Mouse (Mus musculus) stomach, embryonic 15.5 days (tissue): Measurements from ENCODE around the gene Rab3gap1. TPM values are rescaled to one million over a fixed set of nuclear protein-coding genes. Genes with fewer than 3 reads are reported as not detected.

Experiments used
- ATAC-seq: fragments of 200-750 bp; cut with Nextera tagmentation; 2 replicates; pipeline ENCODE4 v1.8.0; 2017; ENCODE audit warnings: low read depth, moderate number of reproducible peaks, moderate TSS enrichment; ENCODE audit not compliant: insufficient read depth, low FRiP score
- H3K27ac ChIP-seq: fragments of 300-500 bp; sonication (generic); 2 replicates; pipeline ENCODE4 v1.5.1; 2015; ENCODE audit warnings: mild to moderate bottlenecking, inconsistent platforms
- H3K27me3 ChIP-seq: fragments of 300-500 bp; sonication (generic); replicated peaks from 2 replicates; pipeline ENCODE4 v1.6.1; 2015; ENCODE audit warnings: inconsistent platforms
- H3K36me3 ChIP-seq: fragments of 300-500 bp; sonication (generic); 2 replicates; pipeline ENCODE4 v1.6.1; 2015; ENCODE audit warnings: inconsistent platforms
- H3K4me1 ChIP-seq: fragments of 300-500 bp; sonication (generic); 2 replicates; pipeline ENCODE4 v1.6.1; 2015; ENCODE audit warnings: inconsistent platforms
- H3K4me2 ChIP-seq: fragments of 300-500 bp; sonication (generic); 2 replicates; pipeline ENCODE4 v1.6.1; 2015; ENCODE audit warnings: mild to moderate bottlenecking, inconsistent platforms
- H3K4me3 ChIP-seq: fragments of 300-500 bp; sonication (generic); replicated peaks from 2 replicates; pipeline ENCODE4 v1.5.1; 2015; ENCODE audit warnings: inconsistent platforms
- H3K9ac ChIP-seq: fragments of 300-500 bp; sonication (generic); 2 replicates; pipeline ENCODE4 v1.6.1; 2015; ENCODE audit warnings: inconsistent platforms
- H3K9me3 ChIP-seq: fragments of 300-500 bp; sonication (generic); 2 replicates; pipeline ENCODE4 v1.6.1; 2016; ENCODE audit warnings: inconsistent platforms
- WGBS: fragments of 180-500 bp; shearing (Covaris S2); methylation state at CpG from one replicate; pipeline ENCODE4 v1.1.7; 2015; 5-methylcytosine and 5-hydroxymethylcytosine counted together
- polyA plus RNA-seq: library from polyadenylated mRNA; unstranded; fragments of >200 nt; fragmentation: Nextera tagmentation; extraction: Ambion mirVana; gene quantifications from 2 replicates; pipeline ENCODE4 v1.2.1, GENCODE M21; 2015

Rab3gap1 gene
- polyA plus RNA-seq, 1 experiment from 2014 or later, result 21.7 TPM

GRCm38 (mm10) chr1:127963326-127963725 lies 94.8 kb downstream of the Rab3gap1 start:
- no peak overlapping the region for H3K27ac ChIP-seq
- WGBS, result 78% methylated on average over 3 of the region's 3 CpGs
- no peak overlapping the region for H3K4me3 ChIP-seq
- H3K9ac ChIP-seq, result no peak overlapping the region
- no peak overlapping the region for H3K4me2 ChIP-seq
- no peak for ATAC-seq
- H3K9me3 ChIP-seq, result no peaks in the 10 kb centered on the region
- H3K4me1 ChIP-seq, result no peaks in the 10 kb centered on the region
- H3K27me3 ChIP-seq, result no peaks in the 10 kb centered on the region
- no peaks in the 10 kb centered on the region for H3K36me3 ChIP-seq

DNA sequence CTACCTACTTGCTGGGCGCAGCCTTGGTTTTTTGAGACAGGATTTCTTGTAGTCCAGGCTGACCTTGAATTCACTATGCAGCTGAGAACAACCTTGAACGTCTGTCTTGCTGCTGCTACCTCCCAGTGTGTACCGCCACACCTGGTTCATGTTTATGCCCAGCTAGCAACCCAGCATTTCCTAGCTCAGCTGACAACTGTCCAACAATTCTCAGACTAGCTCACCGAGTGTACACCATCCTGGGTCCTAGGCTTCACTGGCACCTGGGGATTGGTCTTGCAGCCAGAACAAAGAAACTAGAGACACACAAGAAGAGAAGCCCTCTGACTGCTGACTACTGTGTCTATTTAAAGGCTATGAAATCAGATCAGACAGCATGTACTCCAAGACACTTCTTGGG lies 102.3 kb downstream of the Rab3gap1 start:
- ATAC-seq, result no peak
- WGBS, result 87% methylated on average over 4 of the region's 4 CpGs

DNA sequence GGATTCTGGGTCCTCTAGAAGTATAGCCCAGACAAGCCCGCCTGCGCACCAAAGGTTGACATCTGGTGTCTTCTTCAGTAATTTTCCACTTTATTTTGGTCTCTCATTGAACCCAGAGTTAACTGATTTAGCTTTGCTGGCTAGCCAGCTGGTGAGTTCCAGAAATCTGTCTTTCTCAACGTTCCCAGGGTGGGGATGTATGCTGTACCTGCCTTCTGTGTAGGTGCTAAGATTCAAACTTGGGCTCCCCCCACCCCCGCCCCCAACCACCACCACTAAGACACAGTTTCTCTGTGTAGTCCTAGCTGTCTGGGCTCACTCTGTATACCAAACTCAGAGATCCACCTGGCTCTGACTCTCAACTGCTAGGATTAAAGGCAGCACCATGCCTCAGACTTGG lies 105.5 kb downstream of the Rab3gap1 start:
- no peak overlapping the region for H3K27ac ChIP-seq
- no peaks in the 10 kb centered on the region for H3K4me1 ChIP-seq
- ATAC-seq, result no peak
- no peaks in the 10 kb centered on the region for H3K9me3 ChIP-seq
- H3K4me2 ChIP-seq, result no peak overlapping the region
- no peaks in the 10 kb centered on the region for H3K36me3 ChIP-seq
- 85% methylated on average over 4 of the region's 4 CpGs for WGBS
- H3K27me3 ChIP-seq, result no peaks in the 10 kb centered on the region
- H3K9ac ChIP-seq, result no peak overlapping the region
- H3K4me3 ChIP-seq, result no peak overlapping the region

More for the DNA sequence above, 102.3 kb downstream of the Rab3gap1 start:
- Histone ChIP-seq H3K4me3 (no peak overlapping the region), H3K36me3 (no peaks in the 10 kb centered on the region), H3K27ac (no peak overlapping the region), H3K27me3 (no peaks in the 10 kb centered on the region), H3K4me1 (no peaks in the 10 kb centered on the region), H3K9me3 (no peaks in the 10 kb centered on the region), H3K9ac (no peak overlapping the region), H3K4me2 (no peak overlapping the region)

- H3K4me3 ChIP-seq, result no peak overlapping the region
- no peak overlapping the region for H3K9ac ChIP-seq
- H3K36me3 ChIP-seq, result no peaks in the 10 kb centered on the region
- H3K4me1 ChIP-seq, result no peaks in the 10 kb centered on the region
- no peak overlapping the region for H3K27ac ChIP-seq
- H3K27me3 ChIP-seq, result no peaks in the 10 kb centered on the region
- WGBS, result 77% methylated on average over 2 of the region's 2 CpGs
- no peak for ATAC-seq
- no peaks in the 10 kb centered on the region for H3K9me3 ChIP-seq
- no peak overlapping the region for H3K4me2 ChIP-seq
These were observed 107.1 kb downstream of the Rab3gap1 start for GRCm38 (mm10) chr1:127975676-127976075.

DNA sequence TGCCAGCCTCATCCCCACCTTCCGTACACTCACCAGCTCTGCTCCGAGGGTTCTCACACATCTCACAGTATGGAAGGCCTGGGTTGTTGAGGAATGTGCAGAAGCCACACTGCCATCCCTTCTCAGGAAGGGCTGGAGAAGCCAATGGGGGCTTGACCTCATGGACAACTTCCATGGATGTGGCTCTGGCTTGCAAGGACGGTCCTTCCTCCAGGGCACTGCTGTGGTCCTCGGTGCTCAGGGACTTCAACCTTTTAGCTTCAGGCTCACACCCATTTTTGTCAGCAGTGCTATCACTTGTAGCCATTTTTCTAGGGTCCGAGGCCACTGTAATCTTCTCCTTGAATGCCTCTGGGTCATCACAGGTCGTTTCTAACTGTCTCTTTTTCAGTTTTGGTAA lies 107.5 kb downstream of the Rab3gap1 start:
- Histone ChIP-seq H3K9ac (no peak overlapping the region), H3K36me3 (no peaks in the 10 kb centered on the region), H3K4me2 (no peak overlapping the region), H3K4me3 (no peak overlapping the region), H3K27ac (no peak overlapping the region), H3K9me3 (no peaks in the 10 kb centered on the region), H3K27me3 (no peaks in the 10 kb centered on the region), H3K4me1 (no peaks in the 10 kb centered on the region)
- 85% methylated on average over 6 of the region's 6 CpGs for WGBS
- no peak for ATAC-seq

DNA sequence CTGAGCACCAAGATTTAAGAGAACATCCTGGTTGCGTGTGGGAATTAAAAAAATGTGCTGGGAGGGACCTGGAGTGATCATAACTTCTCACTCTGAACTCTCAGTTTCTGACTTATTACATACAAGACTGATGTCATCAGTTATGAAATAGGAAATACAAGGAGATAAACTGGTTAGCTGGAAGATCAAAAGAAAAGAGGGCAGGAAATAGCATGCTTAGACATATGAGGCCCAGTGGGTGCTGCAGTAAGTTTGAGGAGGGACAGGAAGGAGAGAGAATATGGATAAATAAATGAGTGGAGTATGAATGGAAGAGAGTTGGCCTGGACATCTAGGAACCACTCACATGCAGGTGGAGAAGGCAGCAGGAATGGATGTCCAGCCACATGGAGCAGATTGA lies 109.6 kb downstream of the Rab3gap1 start:
- Histone ChIP-seq H3K4me1 (no peaks in the 10 kb centered on the region), H3K36me3 (no peaks in the 10 kb centered on the region), H3K27me3 (no peaks in the 10 kb centered on the region), H3K9ac (no peak overlapping the region), H3K4me3 (no peak overlapping the region), H3K9me3 (no peaks in the 10 kb centered on the region), H3K27ac (no peak overlapping the region), H3K4me2 (no peak overlapping the region)
- WGBS, result 82% methylated on average over 1 of the region's 1 CpGs
- no peak for ATAC-seq

DNA sequence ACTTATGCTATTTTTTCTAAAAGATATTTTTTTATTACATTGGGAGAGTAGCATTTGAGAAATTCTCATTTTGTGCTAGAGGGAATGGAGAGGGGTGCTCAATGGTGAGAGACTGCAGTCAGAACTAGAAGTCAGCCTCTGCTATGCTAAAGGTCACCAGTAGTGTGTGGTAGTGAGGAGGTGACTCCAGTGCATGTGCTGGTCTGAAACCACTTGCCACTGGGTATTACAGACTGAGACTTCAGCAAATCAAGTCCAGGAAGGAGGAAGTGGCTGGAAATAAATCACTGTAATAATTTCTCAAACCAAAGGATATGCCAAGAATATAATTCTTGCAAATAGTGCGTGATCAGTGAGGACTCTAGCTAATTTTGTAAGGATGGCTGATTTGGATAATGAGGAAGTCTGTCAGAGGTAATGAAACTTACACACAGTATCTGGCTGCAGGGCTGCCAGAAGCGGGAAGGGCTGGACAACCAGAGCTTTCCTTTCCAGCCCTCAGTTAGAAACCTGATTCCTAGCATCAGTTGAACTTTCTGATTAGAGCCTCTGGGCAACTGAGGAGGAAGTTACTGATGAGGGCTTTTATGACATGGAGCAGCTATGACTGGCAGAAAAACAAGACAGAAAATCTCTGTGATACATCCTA lies 112.5 kb downstream of the Rab3gap1 start:
- no peak overlapping the region for H3K4me3 ChIP-seq
- no peak overlapping the region for H3K9ac ChIP-seq
- no peak for ATAC-seq
- H3K27me3 ChIP-seq, result no peaks in the 10 kb centered on the region
- WGBS, result 79% methylated on average over 2 of the region's 2 CpGs
- H3K36me3 ChIP-seq, result no peaks in the 10 kb centered on the region
- H3K27ac ChIP-seq, result no peak overlapping the region; the same call in 1 of the 2 replicates
- no peaks in the 10 kb centered on the region for H3K4me1 ChIP-seq
- no peaks in the 10 kb centered on the region for H3K9me3 ChIP-seq
- no peak overlapping the region for H3K4me2 ChIP-seq

DNA sequence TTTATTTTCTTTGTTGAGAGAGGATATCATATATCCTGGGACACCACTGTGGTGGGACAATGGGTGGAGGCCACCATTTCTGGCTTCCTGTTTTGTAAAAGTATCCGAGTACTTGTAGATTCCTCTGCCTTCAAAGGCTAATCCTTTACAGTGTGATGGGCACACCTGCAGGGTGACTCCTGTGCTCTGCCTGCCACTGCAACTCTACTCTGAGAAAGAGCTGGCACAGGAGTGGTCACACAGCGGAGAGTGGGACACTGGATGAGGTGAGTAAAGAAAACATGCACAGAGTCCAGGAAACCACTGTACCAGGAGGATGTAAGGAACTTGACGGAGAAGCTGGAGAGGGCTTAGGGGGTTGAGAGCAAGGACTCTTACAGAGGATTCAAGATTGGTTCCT lies 113.7 kb downstream of the Rab3gap1 start:
- H3K27me3 ChIP-seq, result no peaks in the 10 kb centered on the region
- H3K9me3 ChIP-seq, result no peaks in the 10 kb centered on the region
- H3K27ac ChIP-seq, result no peak overlapping the region
- no peak overlapping the region for H3K4me3 ChIP-seq
- no peaks in the 10 kb centered on the region for H3K36me3 ChIP-seq
- no peak overlapping the region for H3K4me2 ChIP-seq
- no peak for ATAC-seq
- H3K4me1 ChIP-seq, result no peaks in the 10 kb centered on the region
- 81% methylated on average over 3 of the region's 3 CpGs for WGBS
- H3K9ac ChIP-seq, result no peak overlapping the region

DNA sequence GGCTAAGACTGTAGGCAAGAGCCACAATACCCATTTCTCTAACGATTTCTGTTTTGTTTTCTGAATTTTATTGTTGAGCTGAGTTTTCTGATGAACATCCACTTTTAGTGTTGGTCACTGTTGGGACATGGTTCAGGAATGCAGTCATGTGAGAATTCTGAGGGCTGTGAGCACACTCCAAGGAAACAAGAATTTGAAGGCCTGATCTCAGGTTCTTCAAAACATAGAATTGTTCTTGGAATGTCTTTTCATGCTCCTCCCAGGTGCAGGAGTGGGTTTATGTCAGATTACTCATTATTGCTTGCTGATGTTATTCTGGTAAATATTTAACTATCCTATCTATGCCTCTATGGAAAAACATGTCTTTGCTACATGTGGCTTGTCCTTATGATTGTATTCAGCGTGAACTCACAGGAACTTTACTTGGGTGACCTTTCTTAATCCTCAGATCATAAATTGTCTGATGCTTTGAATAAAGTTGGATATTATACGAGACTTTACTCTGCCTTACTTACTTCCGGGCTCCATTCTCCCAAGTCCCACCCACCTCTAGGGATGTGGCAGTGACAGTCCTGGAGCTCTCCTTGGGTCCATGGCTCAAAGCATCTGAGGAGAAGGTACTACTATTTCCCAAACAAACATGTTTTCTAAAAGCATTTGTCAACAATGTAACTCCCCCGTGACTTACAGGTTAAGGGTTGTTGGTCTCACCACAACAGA lies 114.9 kb downstream of the Rab3gap1 start:
- no peaks in the 10 kb centered on the region for H3K4me1 ChIP-seq
- H3K4me3 ChIP-seq, result no peak overlapping the region
- H3K36me3 ChIP-seq, result no peaks in the 10 kb centered on the region
- H3K4me2 ChIP-seq, result no peak overlapping the region
- H3K9me3 ChIP-seq, result no peaks in the 10 kb centered on the region
- H3K9ac ChIP-seq, result no peak overlapping the region
- 71% methylated on average over 5 of the region's 5 CpGs for WGBS
- H3K27me3 ChIP-seq, result no peaks in the 10 kb centered on the region
- no peak for ATAC-seq
- no peak overlapping the region for H3K27ac ChIP-seq

DNA sequence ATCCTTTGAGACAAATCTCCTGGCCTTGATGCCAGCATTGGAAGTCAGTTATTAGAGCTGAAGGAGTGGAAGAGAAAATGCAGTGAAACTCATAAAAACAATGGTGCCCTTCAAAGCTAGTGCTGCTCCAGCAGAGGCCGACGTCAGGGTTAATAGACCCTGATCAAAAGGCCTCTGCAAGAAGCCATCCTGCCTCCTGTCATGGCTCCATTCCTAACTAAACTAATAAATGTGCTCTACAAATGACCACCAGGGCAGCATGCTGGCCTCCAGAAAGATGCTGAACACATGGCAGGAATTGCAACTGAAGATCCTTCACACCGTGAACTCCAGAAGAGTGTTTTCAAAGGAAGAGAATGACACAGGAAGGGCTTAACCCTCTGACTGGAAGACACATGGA lies 116.8 kb downstream of the Rab3gap1 start:
- no peaks in the 10 kb centered on the region for H3K27me3 ChIP-seq
- H3K4me1 ChIP-seq, result peaks cover 2% of the 10 kb centered on the region; the same call in 1 of the 2 replicates
- no peaks in the 10 kb centered on the region for H3K9me3 ChIP-seq
- no peak overlapping the region for H3K27ac ChIP-seq
- H3K4me2 ChIP-seq, result no peak overlapping the region
- WGBS, result 55% methylated on average over 3 of the region's 3 CpGs
- H3K4me3 ChIP-seq, result no peak overlapping the region
- no peaks in the 10 kb centered on the region for H3K36me3 ChIP-seq
- no peak for ATAC-seq
- no peak overlapping the region for H3K9ac ChIP-seq

DNA sequence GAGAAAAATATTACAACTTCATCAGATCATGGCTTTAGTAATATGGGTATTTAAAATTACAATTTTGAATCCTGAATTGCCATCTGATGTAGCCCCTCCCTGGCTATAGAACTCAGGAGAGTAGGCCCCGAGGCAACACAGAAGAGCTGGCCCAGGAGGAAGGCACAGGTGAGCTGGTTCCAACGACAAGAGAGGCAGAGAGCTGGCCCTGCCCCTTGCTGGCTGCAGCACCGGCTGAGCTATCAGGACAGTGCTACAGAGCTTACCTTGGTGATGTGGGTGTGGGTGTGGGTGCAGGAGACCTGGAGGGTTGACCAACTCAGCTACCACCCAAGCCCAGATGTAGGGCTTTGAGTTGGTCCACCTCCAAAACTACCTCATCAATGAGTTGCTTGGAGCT lies 119.7 kb downstream of the Rab3gap1 start:
- no peak for ATAC-seq
- H3K27ac ChIP-seq, result no peak overlapping the region
- H3K4me3 ChIP-seq, result no peak overlapping the region
- H3K36me3 ChIP-seq, result 0 out of 2 replicates have a peak, but pooled peaks cover 3% of the 10 kb centered on the region
- 79% methylated on average over 3 of the region's 3 CpGs for WGBS
- peaks cover 2% of the 10 kb centered on the region; the same call in 1 of the 2 replicates for H3K4me1 ChIP-seq
- H3K9ac ChIP-seq, result no peak overlapping the region
- H3K4me2 ChIP-seq, result no peak overlapping the region
- H3K27me3 ChIP-seq, result no peaks in the 10 kb centered on the region
- H3K9me3 ChIP-seq, result no peaks in the 10 kb centered on the region

DNA sequence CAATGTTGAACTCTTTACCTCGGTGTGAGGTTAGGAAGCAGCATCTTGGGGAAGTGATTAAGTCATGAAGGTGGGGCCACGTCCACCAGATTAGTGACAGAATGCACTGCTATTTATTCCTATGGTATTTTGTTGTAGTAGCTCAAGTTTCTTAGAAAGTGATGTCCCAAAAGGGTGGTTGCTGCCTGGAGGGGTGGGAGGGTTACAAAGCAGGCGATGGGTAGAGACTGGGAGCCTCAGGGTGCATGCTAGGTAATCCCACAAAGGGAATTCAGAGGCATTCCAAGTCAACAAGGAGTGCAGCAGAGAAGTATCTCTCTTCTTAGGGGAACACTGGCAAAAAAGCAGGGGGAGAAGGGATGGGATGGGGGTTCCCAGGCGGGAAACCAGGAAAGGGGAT lies 120.8 kb downstream of the Rab3gap1 start:
- Histone ChIP-seq H3K27ac (no peak overlapping the region), H3K36me3 (0 out of 2 replicates have a peak, but pooled peaks cover 3% of the 10 kb centered on the region), H3K4me1 (peaks cover 2% of the 10 kb centered on the region; the same call in 1 of the 2 replicates), H3K4me2 (no peak overlapping the region), H3K27me3 (no peaks in the 10 kb centered on the region), H3K4me3 (no peak overlapping the region), H3K9me3 (no peaks in the 10 kb centered on the region), H3K9ac (no peak overlapping the region)
- 69% methylated on average over 4 of the region's 4 CpGs for WGBS
- no peak for ATAC-seq
